Mouse (Mus musculus) heart, embryonic 10.5 days (tissue): Measurements from ENCODE around the gene Smim9. TPM values are rescaled to one million over a fixed set of nuclear protein-coding genes. Genes with fewer than 3 reads are reported as not detected.
A peak's percentile ranks its signal among the peaks of the same experiment; 100 is the strongest.

Experiments used
- DNase-seq: peaks from one replicate; pipeline ENCODE4 v3.0.0-alpha.2; 2017; ENCODE audit warnings: low spot score
- H3K27ac ChIP-seq: fragments of 300-500 bp; sonication (generic); 2 replicates; pipeline ENCODE4 v1.5.1; 2016; ENCODE audit warnings: mild to moderate bottlenecking
- H3K27me3 ChIP-seq: fragments of 300-500 bp; sonication (generic); 2 replicates; pipeline ENCODE4 v1.6.1; 2016; ENCODE audit warnings: mild to moderate bottlenecking; ENCODE audit not compliant: poor library complexity, insufficient read depth, severe bottlenecking
- H3K36me3 ChIP-seq: fragments of 300-500 bp; sonication (generic); 2 replicates; pipeline ENCODE4 v1.6.1; 2016; ENCODE audit warnings: mild to moderate bottlenecking, moderate library complexity
- H3K4me1 ChIP-seq: fragments of 300-500 bp; sonication (generic); 2 replicates; pipeline ENCODE4 v1.6.1; 2016; ENCODE audit warnings: mild to moderate bottlenecking
- H3K4me3 ChIP-seq: fragments of 300-500 bp; sonication (generic); 2 replicates; pipeline ENCODE4 v1.5.1; 2016; ENCODE audit warnings: mild to moderate bottlenecking, moderate library complexity
- H3K9me3 ChIP-seq: fragments of 300-500 bp; sonication (generic); 2 replicates; pipeline ENCODE4 v1.6.1; 2016; ENCODE audit warnings: mild to moderate bottlenecking, moderate library complexity
- WGBS: fragments of 180-500 bp; shearing (Covaris S2); methylation state at CpG from one replicate; pipeline ENCODE4 v1.1.7; 2016; 5-methylcytosine and 5-hydroxymethylcytosine counted together
- polyA plus RNA-seq: library from polyadenylated mRNA; unstranded; fragments of >200 nt; fragmentation: Nextera tagmentation; extraction: Ambion mirVana; gene quantifications from 2 replicates; pipeline ENCODE4 v1.2.1, GENCODE M21; 2016

Gene Smim9
- polyA plus RNA-seq, 1 experiment from 2014 or later = not detected

GRCm38 (mm10) chrX:75125606-75126005 lies 38.0 kb downstream of the Smim9 start:
- 62% methylated on average over 3 of the region's 3 CpGs for WGBS
- Histone ChIP-seq H3K27me3 (no peaks in the 10 kb centered on the region), H3K9me3 (no peaks in the 10 kb centered on the region), H3K4me1 (no peaks in the 10 kb centered on the region), H3K27ac (no peak overlapping the region), H3K36me3 (0 out of 2 replicates have a peak, but pooled peaks cover 2% of the 10 kb centered on the region), H3K4me3 (no peak overlapping the region)
- DNase-seq = no peak

- Histone ChIP-seq H3K27me3 (no peaks in the 10 kb centered on the region), H3K9me3 (no peaks in the 10 kb centered on the region), H3K36me3 (no peaks in the 10 kb centered on the region), H3K27ac (no peak overlapping the region), H3K4me1 (no peaks in the 10 kb centered on the region), H3K4me3 (no peak overlapping the region)
- no peak for DNase-seq
Measured at GRCm38 (mm10) chrX:75115550-75115949, 48.0 kb downstream of the Smim9 start.

DNA sequence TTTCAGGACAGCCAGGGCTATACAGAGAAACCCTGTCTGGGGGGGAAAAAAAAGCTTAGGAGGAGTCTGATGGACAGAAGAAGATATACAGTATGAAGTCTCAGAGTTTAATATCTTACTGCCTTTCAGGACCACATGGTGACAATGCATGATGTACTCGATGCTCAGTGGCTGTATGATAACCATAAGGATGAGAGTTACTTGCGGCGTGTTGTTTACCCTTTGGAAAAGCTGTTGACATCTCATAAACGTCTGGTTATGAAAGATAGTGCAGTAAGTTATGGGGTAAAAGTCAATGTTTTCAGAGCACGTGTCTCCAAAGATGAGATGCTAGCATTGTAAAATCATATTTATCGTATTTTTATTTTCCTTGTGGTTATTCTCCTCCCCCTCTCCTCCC lies 61.3 kb downstream of the Smim9 start:
- Histone ChIP-seq H3K4me1 (no peaks in the 10 kb centered on the region), H3K9me3 (no peaks in the 10 kb centered on the region), H3K4me3 (no peak overlapping the region), H3K27ac (no peak overlapping the region), H3K36me3 (peaks cover 73% of the 10 kb centered on the region), H3K27me3 (no peaks in the 10 kb centered on the region)
- 90% methylated on average over 6 of the region's 6 CpGs for WGBS
- DNase-seq = no peak

- no peak overlapping the region for H3K27ac ChIP-seq
- DNase-seq = no peak
- no peak overlapping the region for H3K4me3 ChIP-seq
- H3K4me1 ChIP-seq = no peaks in the 10 kb centered on the region
- H3K27me3 ChIP-seq = no peaks in the 10 kb centered on the region
- H3K36me3 ChIP-seq = peaks cover 43% of the 10 kb centered on the region; the same call in 1 of the 2 replicates
- WGBS = 86% methylated on average over 8 of the region's 8 CpGs
- H3K9me3 ChIP-seq = no peaks in the 10 kb centered on the region
Measured at GRCm38 (mm10) chrX:75098799-75099198, 64.8 kb downstream of the Smim9 start.

- Histone ChIP-seq H3K27ac (peak overlapping the region; percentile 88), H3K27me3 (no peaks in the 10 kb centered on the region), H3K9me3 (no peaks in the 10 kb centered on the region), H3K4me3 (peak overlapping the region; percentile 67), H3K36me3 (peaks cover 26% of the 10 kb centered on the region; the same call in 1 of the 2 replicates), H3K4me1 (no peaks in the 10 kb centered on the region)
- DNase-seq = no peak
- WGBS = 21% methylated on average over 23 of the region's 23 CpGs
Measured at GRCm38 (mm10) chrX:75096163-75096770, 67.3 kb downstream of the Smim9 start.

Other genes with a start within 250 kb of the Smim9 start
- 0.92 and 1.7 TPM in 2 replicates for gene Gab3, start 78.3 kb downstream of the Smim9 start, polyA plus RNA-seq
- 120 and 155 TPM in 2 replicates for gene Dkc1, start 67.9 kb downstream of the Smim9 start, polyA plus RNA-seq
- 24.1 and 30.2 TPM in 2 replicates for gene Mpp1, start 32.8 kb downstream of the Smim9 start, polyA plus RNA-seq
- gene Fundc2, start 218.6 kb upstream of the Smim9 start, polyA plus RNA-seq = 45.9 and 55.2 TPM in 2 replicates
- 1.3 and 1.8 TPM in 2 replicates for gene F8, start 218.8 kb upstream of the Smim9 start, polyA plus RNA-seq